Mouse (Mus musculus): ENCODE results near the gene Ttc17.

Ttc17 gene

GRCm38 (mm10) chr2:94381057-94381647 is 25.3 kb downstream of the Ttc17 start:
- no peak for DNase-seq (ENCODE audit: low spot score in 2 of 2)

DNA sequence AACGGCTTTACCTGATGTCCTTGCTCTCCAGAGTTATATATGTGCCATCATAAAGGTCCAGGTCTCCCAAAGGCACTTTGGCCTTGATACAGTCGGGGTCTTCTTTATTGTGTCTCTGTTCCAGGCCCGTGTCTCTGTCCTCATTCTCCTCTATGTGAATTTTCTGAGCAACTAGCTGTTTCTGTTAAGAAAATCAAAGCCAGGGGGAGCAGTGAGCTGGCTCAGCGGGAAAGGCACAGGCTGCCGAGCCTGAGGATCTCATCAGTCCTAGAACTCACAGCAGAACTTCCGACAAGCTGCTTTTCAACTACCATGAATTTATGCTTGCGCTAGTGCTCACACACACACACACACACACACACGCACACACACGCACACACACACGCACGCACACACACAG is 27.8 kb downstream of the Ttc17 start:
- DNase-seq (ENCODE audit: low spot score in 2 of 2) = no peak

DNA sequence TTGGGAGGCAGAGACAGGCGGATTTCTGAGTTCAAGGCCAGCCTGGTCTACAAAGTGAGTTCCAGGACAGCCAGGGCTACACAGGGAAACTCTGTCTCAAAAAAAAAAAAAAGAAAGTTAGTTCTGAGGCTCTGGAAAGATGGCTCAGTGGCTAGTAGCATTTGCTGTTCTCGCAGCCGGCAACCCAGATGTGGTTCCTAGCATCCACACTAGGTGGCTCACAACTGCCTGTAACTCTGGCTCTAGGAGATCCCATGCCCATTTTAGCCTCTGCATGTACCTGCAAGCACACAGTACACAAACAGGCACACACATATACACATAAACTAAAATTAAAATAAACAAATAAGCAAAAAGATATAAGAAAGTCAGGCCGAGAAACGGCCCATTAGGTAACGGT is 35.4 kb downstream of the Ttc17 start:
- peak in 1 of 2 experiments; percentile 41 for DNase-seq (ENCODE audit: low spot score in 2 of 2)

- DNase-seq (ENCODE audit: low spot score in 2 of 2) = no peak
Measured at GRCm38 (mm10) chr2:94363821-94364220, 42.7 kb downstream of the Ttc17 start.

- no peak for DNase-seq (ENCODE audit: low spot score in 2 of 2)
Measured at GRCm38 (mm10) chr2:94360398-94360973, 46.0 kb downstream of the Ttc17 start.

GRCm38 (mm10) chr2:94348165-94348591 is 58.3 kb downstream of the Ttc17 start:
- no peak for DNase-seq (ENCODE audit: low spot score in 2 of 2)

DNA sequence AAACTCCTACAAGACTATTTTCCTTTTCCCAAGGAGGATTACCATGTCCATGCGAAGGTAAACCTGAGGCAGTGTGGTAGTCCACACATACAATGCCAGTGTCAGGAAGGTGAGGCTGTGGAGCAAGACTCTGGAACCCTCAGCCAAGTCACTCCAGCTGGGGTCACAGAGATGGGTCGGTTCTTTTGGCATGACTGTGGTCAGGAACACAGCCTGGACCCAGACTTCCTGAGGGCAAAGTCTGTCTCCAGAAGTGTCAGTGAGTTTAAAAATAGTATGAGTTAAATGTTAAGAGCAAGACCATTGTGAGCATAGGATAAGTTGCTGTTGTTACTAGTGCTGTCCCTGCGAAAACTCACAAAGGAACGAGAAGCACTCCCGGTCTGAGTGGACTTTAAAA is 59.7 kb downstream of the Ttc17 start:
- no peak for DNase-seq (ENCODE audit: low spot score in 2 of 2)

- no peak for DNase-seq (ENCODE audit: low spot score in 2 of 2)
Measured at GRCm38 (mm10) chr2:94344624-94345023, 61.9 kb downstream of the Ttc17 start.

DNA sequence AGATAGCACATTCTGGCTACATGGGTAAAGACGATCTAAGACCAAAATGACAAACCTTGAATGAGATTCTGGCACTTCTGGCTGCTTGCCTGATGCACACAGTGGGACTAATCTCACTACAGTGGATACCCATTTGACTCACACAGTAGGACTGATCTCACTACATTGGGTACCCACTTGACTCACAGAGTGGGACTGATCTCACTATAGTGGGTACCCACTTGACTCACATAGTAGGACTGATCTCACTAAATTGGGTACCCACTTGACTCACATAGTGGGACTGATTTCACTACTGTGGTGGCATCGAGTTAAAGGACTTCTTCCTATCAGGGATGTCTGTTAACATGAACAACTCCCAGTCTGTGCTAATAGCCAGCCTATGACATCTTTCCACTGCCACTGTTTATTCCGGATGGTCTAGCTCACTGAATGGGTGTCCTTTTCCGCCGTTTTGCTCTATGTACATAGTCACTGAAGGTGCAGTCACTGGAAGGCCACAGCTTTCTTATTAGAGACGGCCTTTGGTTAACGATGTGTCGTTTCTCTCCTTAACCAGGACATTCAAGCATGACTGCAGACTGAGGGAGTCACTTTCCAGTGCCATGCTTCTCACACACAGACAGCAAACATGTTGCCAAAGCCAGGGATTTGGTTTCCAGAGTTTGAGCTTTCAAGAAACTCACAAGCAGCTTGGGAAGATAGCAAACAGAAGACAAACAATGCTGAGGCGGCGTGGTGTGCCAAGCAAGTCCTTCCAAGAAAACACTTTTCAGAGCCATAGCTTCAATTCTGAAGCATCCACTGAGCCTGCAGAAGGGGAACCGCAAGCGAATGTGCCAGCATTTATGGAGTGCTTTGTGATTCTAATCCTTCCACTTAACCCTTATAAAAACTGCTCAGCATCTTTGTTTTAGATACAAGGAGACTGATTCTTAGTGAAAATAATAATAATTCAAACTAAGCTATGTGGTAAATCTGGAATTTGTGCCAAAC is 62.9 kb downstream of the Ttc17 start:
- DNase-seq (ENCODE audit: low spot score in 2 of 2) = no peak

- DNase-seq (ENCODE audit: low spot score in 2 of 2) = no peak
Measured at GRCm38 (mm10) chr2:94340769-94341168, 65.7 kb downstream of the Ttc17 start.

DNA sequence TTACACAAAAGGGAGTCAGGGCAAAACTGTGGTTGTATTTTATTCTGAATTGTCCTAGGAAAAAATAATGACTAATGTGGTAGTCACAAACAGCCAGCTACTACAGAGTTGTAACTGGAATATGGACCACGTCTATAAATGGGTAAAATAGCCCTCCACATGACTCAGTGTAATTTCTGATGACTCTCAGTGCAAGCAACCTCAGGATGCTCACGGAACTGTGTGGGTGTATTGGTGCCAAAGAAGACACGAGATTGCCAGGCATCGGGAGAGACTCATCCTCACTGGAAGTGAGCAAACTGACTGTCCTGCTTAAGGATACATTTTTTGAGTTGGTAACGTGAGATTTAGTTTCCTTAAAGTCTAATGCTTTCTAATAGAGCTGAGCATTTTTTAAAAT is 67.0 kb downstream of the Ttc17 start:
- no peak for DNase-seq (ENCODE audit: low spot score in 2 of 2)

DNA sequence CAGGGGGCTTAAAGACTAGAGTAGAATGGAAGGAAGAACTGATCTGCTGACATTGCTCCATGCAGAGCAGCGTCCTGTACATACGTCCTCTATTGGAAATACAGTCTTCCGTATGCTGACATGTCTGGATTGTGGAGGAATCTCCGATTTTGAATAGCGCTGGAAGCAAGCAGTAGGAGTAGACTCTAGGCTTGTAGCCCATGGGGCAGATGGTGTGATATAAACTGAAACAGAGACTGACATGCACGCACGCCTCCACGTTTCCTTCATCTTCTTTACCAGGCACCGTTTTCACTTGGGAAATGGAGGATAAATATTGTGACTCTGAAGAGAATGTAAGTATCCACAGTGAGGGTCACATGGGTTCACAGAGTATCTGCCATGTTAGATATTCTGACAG is 70.2 kb downstream of the Ttc17 start:
- DNase-seq (ENCODE audit: low spot score in 2 of 2) = peak; percentile 44 to 88

GRCm38 (mm10) chr2:94334742-94335046 is 71.8 kb downstream of the Ttc17 start:
- DNase-seq (ENCODE audit: low spot score in 2 of 2) = no peak

- DNase-seq (ENCODE audit: low spot score in 2 of 2) = no peak
Measured at GRCm38 (mm10) chr2:94333841-94334741, 72.4 kb downstream of the Ttc17 start.

- no peak for DNase-seq (ENCODE audit: low spot score in 2 of 2)
Measured at GRCm38 (mm10) chr2:94333086-94333485, 73.4 kb downstream of the Ttc17 start.

DNA sequence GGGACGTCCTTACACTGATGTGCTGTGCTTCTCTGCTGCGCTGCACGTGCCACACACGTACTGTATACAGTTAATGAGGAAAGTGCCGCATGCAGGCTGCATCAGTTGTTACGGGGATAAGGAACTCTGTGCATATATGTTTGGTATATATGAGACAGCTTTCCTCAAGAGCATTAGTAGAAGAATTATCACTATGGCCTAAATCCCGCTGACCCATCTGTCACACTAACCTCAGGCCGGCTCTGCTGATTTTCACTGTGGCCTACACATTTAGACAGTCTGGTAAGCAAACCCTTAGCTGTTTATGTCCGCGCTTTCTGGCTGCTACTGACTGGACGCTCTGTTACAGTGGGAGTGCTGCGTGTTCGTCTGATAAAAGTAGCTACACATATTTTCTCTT is 77.2 kb downstream of the Ttc17 start:
- DNase-seq (ENCODE audit: low spot score in 2 of 2) = no peak

DNA sequence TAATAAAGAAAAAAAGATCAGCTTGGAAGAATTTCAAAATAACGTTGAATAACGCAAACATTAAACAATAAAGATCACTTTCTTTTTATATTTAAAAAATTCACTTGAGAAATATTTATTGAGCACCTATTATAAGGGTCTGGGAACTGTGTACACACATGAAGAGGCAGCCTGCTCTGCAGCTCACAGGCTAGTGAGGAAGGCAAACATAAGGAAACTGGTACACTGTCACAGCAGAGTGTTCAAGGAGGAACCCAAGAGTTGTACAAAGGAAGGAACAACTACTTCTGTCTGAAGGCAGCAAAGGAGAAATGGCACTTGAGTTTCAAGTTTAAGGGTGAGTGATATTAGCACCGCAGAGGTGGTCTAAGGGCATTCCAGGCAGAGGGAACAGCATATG is 78.7 kb downstream of the Ttc17 start:
- no peak for DNase-seq (ENCODE audit: low spot score in 2 of 2)

DNA sequence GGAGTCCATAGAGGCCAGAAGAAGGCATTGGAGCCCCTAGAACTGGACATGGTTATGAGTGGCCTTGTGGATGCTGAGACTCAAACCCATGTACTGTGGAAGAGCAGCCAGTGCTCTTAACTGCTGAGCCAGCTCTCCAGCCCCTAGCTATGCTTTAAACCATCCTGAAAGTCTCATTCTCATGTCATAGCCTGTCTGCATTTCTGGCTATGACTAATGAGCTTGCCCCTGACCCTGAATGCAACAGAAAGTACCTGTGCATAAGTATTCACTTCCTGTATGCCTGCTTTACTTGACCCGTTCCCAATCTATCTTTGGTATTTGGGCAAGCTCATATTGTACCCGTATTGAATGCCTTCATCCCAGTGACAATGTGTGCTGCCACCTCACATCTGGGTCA is 86.7 kb downstream of the Ttc17 start:
- DNase-seq (ENCODE audit: low spot score in 2 of 2) = no peak

GRCm38 (mm10) chr2:94316526-94316925 is 90.0 kb downstream of the Ttc17 start:
- no peak for DNase-seq (ENCODE audit: low spot score in 2 of 2)

GRCm38 (mm10) chr2:94303984-94304383 is 102.5 kb downstream of the Ttc17 start:
- no peak for DNase-seq (ENCODE audit: low spot score in 2 of 2)

DNA sequence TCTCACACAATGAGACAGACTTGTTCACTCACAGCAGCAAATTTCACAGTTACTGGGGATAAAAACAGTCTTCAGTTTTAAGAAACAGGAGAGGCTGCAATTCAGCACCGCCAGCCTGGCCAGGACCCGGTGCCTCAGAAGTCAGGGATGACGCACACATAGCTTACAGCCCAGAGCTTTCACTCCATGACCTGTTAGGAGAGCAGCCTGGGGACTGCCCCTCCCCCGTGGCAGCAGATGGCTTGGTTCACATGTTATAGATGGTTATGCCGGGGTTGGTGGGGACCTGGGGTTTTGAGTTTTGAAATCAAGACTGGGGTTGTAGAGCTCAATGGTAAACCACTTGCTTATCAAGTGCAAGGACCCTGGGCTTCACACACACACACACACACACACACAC is 104.1 kb downstream of the Ttc17 start:
- DNase-seq (ENCODE audit: low spot score in 2 of 2) = no peak

GRCm38 (mm10) chr2:94301749-94302148 is 104.7 kb downstream of the Ttc17 start:
- DNase-seq (ENCODE audit: low spot score in 2 of 2) = no peak

All from frontal cortex, postnatal 36 days (tissue).